Mouse (Mus musculus): ENCODE results near the gene Pds5b.
"Not testable (repeated sequence)": the region's sequence is repeated elsewhere in the genome, so short reads cannot be mapped to it uniquely, and the experiment has no call there.

Pds5b gene

GRCm38 (mm10) chr5:150823361-150823760 is 149.8 kb downstream of the Pds5b start:
- DNase-seq (ENCODE audit: low spot score) = no peak

GRCm38 (mm10) chr5:150829499-150829898 is 156.0 kb downstream of the Pds5b start:
- DNase-seq (ENCODE audit: low spot score) = no peak

DNA sequence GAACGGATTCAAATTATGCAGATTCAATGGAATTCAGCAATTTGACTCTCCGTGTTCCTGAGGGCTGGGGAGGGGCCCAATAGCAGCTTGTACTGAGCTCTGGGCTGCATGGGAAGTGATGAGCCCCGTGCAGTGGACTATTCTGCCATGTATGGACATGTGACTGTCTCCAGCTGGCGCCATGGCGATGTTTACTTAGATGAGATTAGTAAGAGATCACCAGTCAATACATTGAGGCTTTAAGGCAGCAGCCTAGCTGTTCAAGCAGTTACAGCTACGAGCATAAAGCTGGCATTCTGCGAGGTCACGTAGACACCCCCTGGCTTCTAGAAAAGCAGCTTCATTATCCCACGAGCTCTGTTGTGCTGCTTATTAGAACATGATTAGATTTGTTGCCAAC is 157.2 kb downstream of the Pds5b start:
- DNase-seq (ENCODE audit: low spot score) = no peak

DNA sequence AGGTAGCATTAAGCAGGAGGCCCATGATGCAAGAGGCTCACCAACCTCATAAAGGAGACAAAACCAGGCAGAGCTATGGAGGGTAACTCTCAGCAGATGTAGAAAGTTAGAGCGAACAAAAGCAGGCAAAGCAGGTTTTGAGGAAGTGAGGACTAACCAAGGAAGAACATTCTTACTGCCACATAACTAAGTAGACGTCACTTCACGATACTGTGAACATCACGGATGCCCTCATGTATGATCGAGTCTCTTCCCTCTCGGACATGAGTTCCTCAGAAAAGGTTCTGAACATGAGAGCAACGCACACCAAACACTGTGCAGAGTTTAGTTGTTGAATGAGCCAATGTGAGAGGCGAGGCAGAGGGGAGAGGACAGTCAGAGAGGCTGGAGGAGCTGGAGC is 163.2 kb downstream of the Pds5b start:
- no peak for DNase-seq (ENCODE audit: low spot score)

GRCm38 (mm10) chr5:150839688-150840541 is 166.4 kb downstream of the Pds5b start:
- DNase-seq (ENCODE audit: low spot score) = no peak

GRCm38 (mm10) chr5:150840596-150840995 is 167.1 kb downstream of the Pds5b start:
- no peak for DNase-seq (ENCODE audit: low spot score)

GRCm38 (mm10) chr5:150845961-150846360 is 172.4 kb downstream of the Pds5b start:
- no peak for DNase-seq (ENCODE audit: low spot score)

GRCm38 (mm10) chr5:150850821-150851220 is 177.3 kb downstream of the Pds5b start:
- no peak for DNase-seq (ENCODE audit: low spot score)

- not testable (repeated sequence) for DNase-seq (ENCODE audit: low spot score)
These were observed 178.6 kb downstream of the Pds5b start for GRCm38 (mm10) chr5:150852097-150852496.

- no peak for DNase-seq (ENCODE audit: low spot score)
These were observed 181.0 kb downstream of the Pds5b start for GRCm38 (mm10) chr5:150854506-150854905.

GRCm38 (mm10) chr5:150859642-150860194 is 186.2 kb downstream of the Pds5b start:
- DNase-seq (ENCODE audit: low spot score) = no peak
